Mouse (Mus musculus) ES-E14 (cell line): ENCODE data around the gene Gm49380.

Experiments used
- ZC3H11A ChIP-seq: IDR thresholded peaks from 2 replicates; pipeline ENCODE4 v1.6.1; 2012; ENCODE audit warnings: low read depth, mild to moderate bottlenecking, inconsistent platforms, low read length, borderline replicate concordance
- ZNF384 ChIP-seq: IDR thresholded peaks from 2 replicates; pipeline ENCODE4 v1.6.1; 2012; ENCODE audit warnings: low read depth, low read length, inconsistent platforms

GRCm38 (mm10) chr9:44107557-44108179, 5.6 kb downstream of the Gm49380 start:
- TF ChIP-seq ZC3H11A, result no peak
- TF ChIP-seq ZNF384, result no peak
